In genomic region chr7:18403407-18403806, GRCm38 (mm10) we compare ENCODE assay signal across 14 mouse cellular contexts. TPM values are rescaled to one million over a fixed set of nuclear protein-coding genes. Genes with fewer than 3 reads are reported as not detected.
DNase-seq lines count a peak whose midpoint lies in the region; ATAC-seq and TF ChIP-seq lines count a peak whose summit lies in the region.
"Had no signal": no experiment of that assay in that cellular context is flagged by ENCODE, and none has a peak within 500 bp of the region (broad histone marks: within the 10 kb centered on the region; RNA-seq: fewer than 3 reads in every experiment).

No protein-coding gene starts in this region.

- H3K27me3 ChIP-seq in ES-Bruce4 (ENCODE audit: control insufficient read depth, insufficient read depth, low read length, poor library complexity, severe bottlenecking): no peaks in the 10 kb centered on the region
- H3K27me3 ChIP-seq in forebrain, embryonic 14.5 days (replicated peaks; ENCODE audit: control insufficient read depth, insufficient read depth, low read length): no peaks in the 10 kb centered on the region
- H3K27me3 ChIP-seq in midbrain, embryonic 11.5 days (ENCODE audit: control insufficient read depth, insufficient read depth, low read length): no peaks in the 10 kb centered on the region

- H3K9ac ChIP-seq in ES-Bruce4 (ENCODE audit: low read depth, poor library complexity, severe bottlenecking): no peak overlapping the region
- H3K9ac ChIP-seq in forebrain, embryonic 14.5 days (ENCODE audit: low read length): no peak overlapping the region
- H3K9ac ChIP-seq in midbrain, embryonic 11.5 days (ENCODE audit: low read length): no peak overlapping the region
- H3K9ac ChIP-seq: liver, embryonic 14.5 days had no signal

- peaks cover 19% of the 10 kb centered on the region for H3K9me3 ChIP-seq in ES-Bruce4 (replicated peaks; ENCODE audit: control insufficient read depth, insufficient read depth, low read length, poor library complexity, severe bottlenecking)
- peaks cover 4% of the 10 kb centered on the region; the same call in 1 of the 2 replicates for H3K9me3 ChIP-seq in forebrain, embryonic 14.5 days (replicated peaks; ENCODE audit: control insufficient read depth, low read length)
- peaks cover 3% of the 10 kb centered on the region; the same call in 1 of the 2 replicates for H3K9me3 ChIP-seq in midbrain, embryonic 11.5 days (ENCODE audit: control insufficient read depth, low read length)

- TF ChIP-seq CTCF in ES-Bruce4 (IDR thresholded peaks at IDR 0.05; ENCODE audit: low read depth, low read length): no peak
- TF ChIP-seq CTCF in brain, embryonic 14.5 days (IDR thresholded peaks at IDR 0.05; ENCODE audit: borderline replicate concordance, extremely low read depth, insufficient read depth, insufficient read length): no peak

- DNase-seq in brain, embryonic 14.5 days (ENCODE audit: low read depth): peak; percentile 7
- DNase-seq in forebrain, embryonic 14.5 days (ENCODE audit: low spot score): peak; percentile 3
- DNase-seq in midbrain, embryonic 11.5 days (ENCODE audit: low spot score, missing footprints): peak; percentile 83
- DNase-seq in layer of hippocampus, adult 18-20 months (ENCODE audit: low spot score in 2 of 2): no peak
- no peak for DNase-seq in adrenal gland, postnatal 25 days
- no peak for DNase-seq in yolk sac, embryonic 10.5 days (ENCODE audit: low spot score)
- DNase-seq: heart, postnatal 36 days; thymus, postnatal 25 days had no signal

- H3K4me1 ChIP-seq in ES-Bruce4 (ENCODE audit: control insufficient read depth, insufficient read depth, low read length): no peaks in the 10 kb centered on the region
- no peaks in the 10 kb centered on the region for H3K4me1 ChIP-seq in forebrain, embryonic 14.5 days (ENCODE audit: control insufficient read depth, insufficient read depth, low read length)
- H3K4me1 ChIP-seq in midbrain, embryonic 11.5 days (ENCODE audit: control insufficient read depth, insufficient read depth, low read length): no peaks in the 10 kb centered on the region

- H3K4me3 ChIP-seq in ES-Bruce4 (ENCODE audit: low read depth, low read length): peak overlapping the region; percentile 35
- peak overlapping the region; percentile 20 for H3K4me3 ChIP-seq in forebrain, embryonic 14.5 days (ENCODE audit: low read depth, low read length)
- H3K4me3 ChIP-seq in midbrain, embryonic 11.5 days (ENCODE audit: low read depth, low read length): no peak overlapping the region; the same call in 1 of the 2 replicates
- H3K4me3 ChIP-seq: erythroblast, embryonic 14.5 days had no signal

- no peaks in the 10 kb centered on the region for H3K36me3 ChIP-seq in ES-Bruce4 (ENCODE audit: control insufficient read depth, insufficient read depth, low read length, poor library complexity, severe bottlenecking)
- no peaks in the 10 kb centered on the region for H3K36me3 ChIP-seq in forebrain, embryonic 14.5 days (ENCODE audit: control insufficient read depth, insufficient read depth, low read length)
- H3K36me3 ChIP-seq in midbrain, embryonic 11.5 days (ENCODE audit: control insufficient read depth, insufficient read depth, low read length): no peaks in the 10 kb centered on the region

- no peak overlapping the region for H3K27ac ChIP-seq in ES-Bruce4 (ENCODE audit: insufficient read depth, low read length)
- H3K27ac ChIP-seq in forebrain, embryonic 14.5 days (ENCODE audit: low read depth, low read length): no peak overlapping the region
- H3K27ac ChIP-seq in midbrain, embryonic 11.5 days (ENCODE audit: low read depth, low read length): no peak overlapping the region
- H3K27ac ChIP-seq: liver, embryonic 14.5 days had no signal

- 44% methylated on average over 11 of the region's 11 CpGs for WGBS in forebrain, embryonic 14.5 days
- 47% methylated on average over 11 of the region's 11 CpGs for WGBS in midbrain, embryonic 11.5 days

- ATAC-seq in forebrain, embryonic 14.5 days: no peak
- peak; percentile 46; the same call in 1 of the 2 replicates for ATAC-seq in midbrain, embryonic 11.5 days (ENCODE audit: low FRiP score)

- H3K4me2 ChIP-seq in forebrain, embryonic 14.5 days (ENCODE audit: low read length): no peak overlapping the region
- H3K4me2 ChIP-seq in midbrain, embryonic 11.5 days: no peak overlapping the region

- no peak for TF ChIP-seq POLR2A in ES-Bruce4 (IDR thresholded peaks at IDR 0.05; ENCODE audit: insufficient read depth, low read length)
- TF ChIP-seq POLR2A in brain, embryonic 14.5 days (IDR thresholded peaks at IDR 0.05; ENCODE audit: borderline replicate concordance, extremely low read depth, insufficient read depth, insufficient read length, poor library complexity, severe bottlenecking): no peak

- TF ChIP-seq EP300 in ES-Bruce4 (IDR thresholded peaks at IDR 0.05; ENCODE audit: insufficient read depth, low read depth, low read length): no peak

RNA-seq across cellular contexts. Expression of gene Psg28, which starts 28.4 kb away (rescaled TPM):
- polyA plus RNA-seq in ES-Bruce4 (2011; ENCODE audit: insufficient read depth, insufficient read length, low read depth, missing spikeins): 0.47 and 1.1 TPM in 2 replicates
- polyA plus RNA-seq in brain, embryonic 14.5 days (2012; rRNA removed): 0.05 TPM in 1 of 2 replicates, not detected in the other
- polyA plus RNA-seq in forebrain, embryonic 14.5 days (2014; fragmentation: Nextera tagmentation; extraction: Ambion mirVana): not detected in 2 replicates
- polyA plus RNA-seq in midbrain, embryonic 11.5 days (2014; fragmentation: Nextera tagmentation; extraction: Ambion mirVana): not detected in 2 replicates
- not detected for total RNA-seq in layer of hippocampus, adult 18-20 months (2021)
- total RNA-seq in adrenal gland, postnatal 25 days (2021): not detected in 2 replicates
- total RNA-seq: heart, adult 18-20 months; heart, postnatal 36 days; left cerebral cortex, adult 8-10 months; megakaryocyte progenitor cell, adult 5-6 weeks had no signal
- polyA plus RNA-seq: erythroblast, embryonic 14.5 days; liver, embryonic 14.5 days had no signal

RNA-seq across cellular contexts. Expression of gene Psg18, which starts 48.6 kb away (rescaled TPM):
- 0.73 and 2.7 TPM in 2 replicates for polyA plus RNA-seq in ES-Bruce4 (2011; ENCODE audit: insufficient read depth, insufficient read length, low read depth, missing spikeins)
- 0.14 TPM in 1 of 2 replicates, not detected in the other for polyA plus RNA-seq in brain, embryonic 14.5 days (2012; rRNA removed)
- not detected in 2 replicates for polyA plus RNA-seq in forebrain, embryonic 14.5 days (2014; fragmentation: Nextera tagmentation; extraction: Ambion mirVana)
- polyA plus RNA-seq in midbrain, embryonic 11.5 days (2014; fragmentation: Nextera tagmentation; extraction: Ambion mirVana): not detected in 2 replicates
- not detected for total RNA-seq in layer of hippocampus, adult 18-20 months (2021)
- not detected in 2 replicates for total RNA-seq in adrenal gland, postnatal 25 days (2021)
- total RNA-seq: heart, adult 18-20 months; heart, postnatal 36 days; left cerebral cortex, adult 8-10 months; megakaryocyte progenitor cell, adult 5-6 weeks had no signal
- polyA plus RNA-seq: erythroblast, embryonic 14.5 days had no signal

Comparison
In these comparisons a context has a peak if more than half of its experiments do, and no peak if none do; other contexts are left out.
1. DNase-seq: peak in brain, embryonic 14.5 days (single experiment), forebrain, embryonic 14.5 days (single experiment) and midbrain, embryonic 11.5 days (single experiment); none in layer of hippocampus, adult 18-20 months (0 of 2), adrenal gland, postnatal 25 days (single experiment) and yolk sac, embryonic 10.5 days (single experiment).